Mouse (Mus musculus) lung, postnatal 0 days (tissue): Measurements from ENCODE around the gene Rnf227. TPM values are rescaled to one million over a fixed set of nuclear protein-coding genes. Genes with fewer than 3 reads are reported as not detected.

Source experiments
- ATAC-seq: fragments of 200-750 bp; cut with Nextera tagmentation; 2 replicates; pipeline ENCODE4 v1.8.0; 2017; ENCODE audit warnings: moderate library complexity
- DNase-seq: peaks from one replicate; pipeline ENCODE4 v3.0.0-alpha.2; 2016; ENCODE audit warnings: low spot score
- H3K27ac ChIP-seq: fragments of 300-500 bp; sonication (generic); 2 replicates; pipeline ENCODE4 v1.5.1; 2014; ENCODE audit warnings: antibody characterized with exemption, mild to moderate bottlenecking, low read length, mixed read lengths
- H3K27me3 ChIP-seq: fragments of 300-500 bp; sonication (generic); replicated peaks from 2 replicates; pipeline ENCODE4 v1.6.1; 2014; ENCODE audit warnings: low read length, mixed read lengths; ENCODE audit not compliant: insufficient read depth
- H3K36me3 ChIP-seq: fragments of 300-500 bp; sonication (generic); 2 replicates; pipeline ENCODE4 v1.6.1; 2014; ENCODE audit warnings: low read length, mixed read lengths; ENCODE audit not compliant: insufficient read depth
- H3K4me1 ChIP-seq: fragments of 300-500 bp; sonication (generic); 2 replicates; pipeline ENCODE4 v1.6.1; 2014; ENCODE audit warnings: antibody characterized with exemption, low read depth, low read length, mixed read lengths; ENCODE audit not compliant: insufficient read depth
- H3K4me2 ChIP-seq: fragments of 300-500 bp; sonication (generic); replicated peaks from 2 replicates; pipeline ENCODE4 v1.6.1; 2014; ENCODE audit warnings: low read depth, mild to moderate bottlenecking, low read length, moderate library complexity, mixed read lengths
- H3K4me3 ChIP-seq: fragments of 300-500 bp; sonication (generic); 2 replicates; pipeline ENCODE4 v1.5.1; 2014; ENCODE audit warnings: low read depth, low read length
- H3K9ac ChIP-seq: fragments of 300-500 bp; sonication (generic); replicated peaks from 2 replicates; pipeline ENCODE4 v1.6.1; 2014; ENCODE audit warnings: low read depth, mild to moderate bottlenecking
- H3K9me3 ChIP-seq: fragments of 300-500 bp; sonication (generic); 2 replicates; pipeline ENCODE4 v1.6.1; 2016; ENCODE audit warnings: low read length, mixed read lengths
- CTCF ChIP-seq: IDR thresholded peaks from 2 replicates; pipeline ENCODE4 v1.5.1; 2016; ENCODE audit warnings: antibody characterized with exemption, mild to moderate bottlenecking
- EP300 ChIP-seq: IDR thresholded peaks from 2 replicates; pipeline ENCODE4 v1.6.1; 2016; ENCODE audit warnings: antibody characterized with exemption, mild to moderate bottlenecking, control low read depth
- WGBS: fragments of 180-500 bp; shearing (Covaris S2); extraction: QIAGEN DNeasy Blood & Tissue Kit; methylation state at CpG from one replicate; pipeline ENCODE4 v1.1.7; 2014; 5-methylcytosine and 5-hydroxymethylcytosine counted together
- polyA plus RNA-seq: library from polyadenylated mRNA; unstranded; fragments of >200 nt; fragmentation: Nextera tagmentation; extraction: Ambion mirVana; gene quantifications from 2 replicates; pipeline ENCODE4 v1.2.1, GENCODE M21; 2015

The Rnf227 gene
- polyA plus RNA-seq, 1 experiment from 2014 or later: 5.7 TPM

DNA sequence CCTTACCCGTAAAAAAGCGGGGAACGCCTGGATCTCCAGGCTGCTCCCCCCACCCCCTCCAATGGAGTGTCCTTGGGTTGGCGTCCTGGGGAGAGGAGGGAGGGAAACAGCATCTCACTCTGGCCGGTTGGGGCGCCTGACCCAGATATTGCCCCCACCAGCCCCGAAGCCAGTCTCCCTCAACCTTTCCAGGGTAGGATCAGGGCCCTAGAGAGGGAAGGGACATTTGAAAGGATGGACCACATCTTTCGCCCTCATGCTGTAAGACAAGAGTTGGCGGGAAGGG is 13.2 kb upstream of the Rnf227 start:
- Histone ChIP-seq H3K4me3 (no peak overlapping the region), H3K4me1 (peaks cover 20% of the 10 kb centered on the region), H3K36me3 (no peaks in the 10 kb centered on the region), H3K27me3 (no peaks in the 10 kb centered on the region), H3K27ac (no peak overlapping the region), H3K9me3 (no peaks in the 10 kb centered on the region), H3K9ac (no peak overlapping the region), H3K4me2 (no peak overlapping the region; the same call in 1 of the 2 replicates)
- TF ChIP-seq CTCF (peak; percentile 14; the same call in 1 of the 2 replicates), EP300 (no peak)
- DNase-seq (no peak), ATAC-seq (no peak)
- WGBS: 37% methylated on average over 9 of the region's 9 CpGs

- H3K4me1 ChIP-seq: peaks cover 22% of the 10 kb centered on the region
- no peak overlapping the region for H3K4me3 ChIP-seq
- no peaks in the 10 kb centered on the region for H3K36me3 ChIP-seq
- H3K27ac ChIP-seq: no peak overlapping the region
- no peaks in the 10 kb centered on the region for H3K27me3 ChIP-seq
- no peak for TF ChIP-seq CTCF
- TF ChIP-seq EP300: no peak
- 43% methylated on average over 6 of the region's 6 CpGs for WGBS
- DNase-seq (peak; percentile 8), ATAC-seq (no peak)
- no peak overlapping the region for H3K9ac ChIP-seq
- no peak overlapping the region for H3K4me2 ChIP-seq
- no peaks in the 10 kb centered on the region for H3K9me3 ChIP-seq
Observed at GRCm38 (mm10) chr11:69327648-69328047, 12.6 kb upstream of the Rnf227 start.

DNA sequence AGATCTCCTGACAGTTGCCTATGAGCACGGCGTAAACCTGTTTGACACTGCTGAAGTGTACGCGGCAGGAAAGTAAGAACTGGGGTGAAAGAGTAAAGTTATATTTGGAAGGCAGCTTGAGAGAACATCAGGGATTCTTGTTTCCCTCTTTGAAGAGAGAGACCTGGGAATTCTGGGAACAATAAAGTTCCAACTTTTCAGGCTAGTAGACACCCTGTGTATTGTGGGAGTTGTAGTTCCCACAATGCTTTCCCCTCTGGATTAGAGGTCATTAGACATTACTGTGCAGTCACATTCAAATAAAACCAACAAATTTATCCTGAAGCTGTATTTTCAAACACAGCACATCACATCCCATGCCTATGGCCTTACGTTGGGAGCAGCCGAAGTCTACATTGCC is 11.7 kb upstream of the Rnf227 start:
- WGBS: 89% methylated on average over 6 of the region's 6 CpGs
- ATAC-seq: no peak
- Histone ChIP-seq H3K4me1 (peaks cover 18% of the 10 kb centered on the region), H3K9me3 (no peaks in the 10 kb centered on the region), H3K4me2 (no peak overlapping the region), H3K27me3 (no peaks in the 10 kb centered on the region), H3K27ac (no peak overlapping the region), H3K36me3 (no peaks in the 10 kb centered on the region), H3K9ac (no peak overlapping the region), H3K4me3 (no peak overlapping the region)
- DNase-seq: no peak
- TF ChIP-seq EP300 (no peak), CTCF (no peak)

DNA sequence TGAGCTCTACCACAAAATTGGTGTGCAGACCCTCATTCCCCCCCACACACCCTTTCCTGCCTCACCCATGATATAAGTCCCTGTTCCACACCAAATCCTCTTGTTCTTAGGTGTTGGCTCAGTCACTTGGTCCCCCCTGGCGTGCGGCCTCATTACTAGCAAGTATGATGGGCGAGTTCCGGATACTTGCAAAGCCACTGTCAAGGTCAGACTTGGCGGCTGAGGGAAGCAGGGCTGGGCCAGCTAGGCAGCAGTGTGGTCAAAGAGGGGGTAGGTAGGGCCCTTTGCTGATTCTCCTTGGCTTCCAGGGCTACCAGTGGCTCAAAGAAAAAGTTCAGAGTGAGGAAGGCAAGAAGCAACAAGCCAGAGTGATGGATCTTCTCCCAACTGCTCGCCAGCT is 9.1 kb upstream of the Rnf227 start:
- no peak overlapping the region for H3K4me2 ChIP-seq
- H3K36me3 ChIP-seq: no peaks in the 10 kb centered on the region
- ATAC-seq: no peak
- no peaks in the 10 kb centered on the region for H3K27me3 ChIP-seq
- no peak for TF ChIP-seq CTCF
- TF ChIP-seq EP300: no peak
- H3K4me1 ChIP-seq: peaks cover 8% of the 10 kb centered on the region
- WGBS: 86% methylated on average over 6 of the region's 6 CpGs
- DNase-seq: no peak
- H3K27ac ChIP-seq: no peak overlapping the region
- no peak overlapping the region for H3K9ac ChIP-seq
- H3K4me3 ChIP-seq: no peak overlapping the region
- H3K9me3 ChIP-seq: no peaks in the 10 kb centered on the region

DNA sequence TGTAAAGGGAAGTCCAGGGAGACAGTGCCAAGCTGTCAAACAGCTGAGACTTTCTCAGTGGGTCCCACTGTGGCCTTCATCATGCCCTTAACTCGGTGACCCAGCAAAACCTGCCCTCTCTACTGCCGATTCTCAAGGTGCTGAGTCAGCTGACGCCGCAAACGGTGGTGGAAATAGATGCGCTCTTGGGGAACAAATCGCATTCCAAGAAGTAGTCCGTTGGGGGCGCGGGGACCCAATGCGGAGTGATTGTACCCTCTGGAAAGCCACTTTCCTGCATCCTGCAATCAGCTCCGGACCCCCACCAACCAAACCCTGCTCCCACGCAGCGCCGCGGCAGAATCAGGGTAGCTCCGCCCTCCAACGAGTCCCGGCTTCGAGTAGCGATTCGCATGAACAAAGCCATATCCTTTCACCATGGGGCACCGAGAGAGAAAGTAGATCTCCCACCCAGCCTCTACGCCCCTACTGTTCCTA is 8.3 kb upstream of the Rnf227 start:
- no peaks in the 10 kb centered on the region for H3K27me3 ChIP-seq
- under 1% methylated on average over 24 of the region's 24 CpGs for WGBS
- ATAC-seq (peak; percentile 77), DNase-seq (peak; percentile 84)
- TF ChIP-seq EP300 (no peak), CTCF (no peak)
- peaks cover 5% of the 10 kb centered on the region for H3K4me1 ChIP-seq
- H3K9ac ChIP-seq: peak overlapping the region; percentile 54
- peak overlapping the region; percentile 56 for H3K4me3 ChIP-seq
- H3K27ac ChIP-seq: peak overlapping the region; percentile 54
- no peaks in the 10 kb centered on the region for H3K36me3 ChIP-seq
- H3K9me3 ChIP-seq: no peaks in the 10 kb centered on the region
- peak overlapping the region; percentile 66 for H3K4me2 ChIP-seq

- no peaks in the 10 kb centered on the region for H3K27me3 ChIP-seq
- H3K27ac ChIP-seq: peak overlapping the region; percentile 54; the same call in 1 of the 2 replicates
- H3K4me1 ChIP-seq: peaks cover 5% of the 10 kb centered on the region
- H3K36me3 ChIP-seq: no peaks in the 10 kb centered on the region
- H3K4me2 ChIP-seq: no peak overlapping the region; the same call in 1 of the 2 replicates
- TF ChIP-seq EP300 (no peak), CTCF (no peak)
- no peak for DNase-seq
- no peak overlapping the region for H3K4me3 ChIP-seq
- no peak overlapping the region; the same call in 1 of the 2 replicates for H3K9ac ChIP-seq
- no peaks in the 10 kb centered on the region for H3K9me3 ChIP-seq
- WGBS: 28% methylated on average over 8 of the region's 8 CpGs
- no peak for ATAC-seq
Observed at GRCm38 (mm10) chr11:69332713-69333253, 7.5 kb upstream of the Rnf227 start.

- peak; percentile 51 for DNase-seq
- H3K27ac ChIP-seq: no peak overlapping the region
Observed at GRCm38 (mm10) chr11:69333922-69334321, 6.3 kb upstream of the Rnf227 start.

More at GRCm38 (mm10) chr11:69333922-69334321, 6.3 kb upstream of the Rnf227 start:
- no peak for TF ChIP-seq EP300
- peak; percentile 53 for TF ChIP-seq CTCF
- no peaks in the 10 kb centered on the region for H3K36me3 ChIP-seq
- peaks cover 5% of the 10 kb centered on the region for H3K4me1 ChIP-seq
- H3K4me3 ChIP-seq: no peak overlapping the region
- 58% methylated on average over 3 of the region's 3 CpGs for WGBS
- H3K4me2 ChIP-seq: no peak overlapping the region
- ATAC-seq: no peak
- no peaks in the 10 kb centered on the region for H3K27me3 ChIP-seq
- H3K9ac ChIP-seq: no peak overlapping the region
- no peaks in the 10 kb centered on the region for H3K9me3 ChIP-seq
